Mouse (Mus musculus) bone marrow, adult 2 months (tissue): Measurements from ENCODE around the gene Tomm22. TPM values are rescaled to one million over a fixed set of nuclear protein-coding genes. Genes with fewer than 3 reads are reported as not detected.

Experiments used
- H3K27ac ChIP-seq: fragments of 200-500 bp; 2 replicates; pipeline ENCODE4 v1.5.1; 2012; ENCODE audit warnings: low read depth, mild to moderate bottlenecking, control low read depth, inconsistent platforms, low read length; ENCODE audit not compliant: control insufficient read depth, poor library complexity, insufficient read depth
- H3K4me1 ChIP-seq: fragments of 200-500 bp; 2 replicates; pipeline ENCODE4 v1.6.1; 2011; ENCODE audit warnings: low read length; ENCODE audit not compliant: control insufficient read depth, insufficient read depth
- H3K4me3 ChIP-seq: fragments of 200-500 bp; replicated peaks from 2 replicates; pipeline ENCODE3; 2011; ENCODE audit warnings: mild to moderate bottlenecking, low read depth, low read length, control low read depth; ENCODE audit not compliant: control insufficient read depth
- CTCF ChIP-seq: fragments of 200-500 bp; IDR thresholded peaks from 2 replicates; pipeline ENCODE4 v1.5.1; 2011; ENCODE audit warnings: low read length, control low read depth; ENCODE audit not compliant: control insufficient read depth, insufficient read depth
- POLR2A ChIP-seq: fragments of 200-500 bp; IDR thresholded peaks from 2 replicates; pipeline ENCODE4 v1.6.1; 2011; ENCODE audit warnings: low read depth, mild to moderate bottlenecking, control low read depth, low read length, borderline replicate concordance; ENCODE audit not compliant: control insufficient read depth
- WGBS: fragments of 180-500 bp; shearing (Covaris S2); methylation state at CpG from one replicate; pipeline ENCODE4 v1.1.7; 2018; 5-methylcytosine and 5-hydroxymethylcytosine counted together
- polyA plus RNA-seq: library from polyadenylated mRNA; stranded (reverse); fragments of >200 nt; gene quantifications from 2 replicates; pipeline ENCODE4 v1.2.4, GENCODE M21; 2011; ENCODE audit warnings: low replicate concordance; ENCODE audit not compliant: missing spikeins, insufficient read depth, insufficient read length

Tomm22 gene
- polyA plus RNA-seq, 1 experiment, result 126 TPM

DNA sequence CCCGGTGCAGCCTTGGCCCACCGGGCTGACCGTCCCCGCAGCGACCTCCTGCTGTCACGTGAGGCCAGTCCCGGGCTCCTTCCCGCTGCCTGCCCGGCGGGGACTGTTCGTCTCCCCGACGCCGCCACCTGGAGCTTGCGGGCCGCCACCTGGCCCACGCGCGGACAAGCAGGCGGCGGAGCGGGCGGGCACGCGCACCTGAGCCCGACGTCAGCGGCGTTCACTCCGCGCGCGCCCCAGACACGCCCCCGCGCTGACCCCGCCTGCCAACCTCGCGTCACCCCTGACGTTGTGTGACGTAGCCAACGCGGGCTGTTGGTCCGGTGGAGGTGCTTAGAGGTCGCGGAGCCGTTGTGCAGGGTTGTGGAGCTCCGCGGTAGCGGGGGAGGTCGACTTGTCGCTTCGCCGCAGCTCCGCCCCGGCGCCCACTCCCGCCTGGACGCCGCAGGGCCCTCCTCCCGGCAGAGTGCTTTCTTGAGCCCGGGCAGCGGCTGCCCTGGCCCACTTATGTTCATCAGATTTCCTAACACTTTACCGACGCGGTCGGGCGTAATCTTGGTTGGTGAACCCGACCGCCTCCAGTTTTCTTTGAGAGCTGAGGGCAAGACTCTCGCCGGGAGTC lies 17.1 kb downstream of the Tomm22 start, which contains the start of gene Josd1:
Josd1 (minus strand) TSS at position 274 of the 622 bp plus-strand sequence.
- peak within 1 kb of the TSS; percentile 100 for H3K27ac ChIP-seq
- no peaks in the 10 kb centered on the region; the same call in 1 of the 2 replicates for H3K4me1 ChIP-seq
- under 1% methylated on average over 69 of the region's 72 CpGs for WGBS

GRCm38 (mm10) chr15:79688268-79688956 lies 17.8 kb downstream of the Tomm22 start:
- Histone ChIP-seq H3K27ac (peak overlapping the region; percentile 100), H3K4me3 (peak overlapping the region; percentile 74), H3K4me1 (no peaks in the 10 kb centered on the region; the same call in 1 of the 2 replicates)
- WGBS, result 4% methylated on average over 8 of the region's 8 CpGs
- TF ChIP-seq POLR2A (no peak), CTCF (no peak)

More for the DNA sequence above, 17.1 kb downstream of the Tomm22 start, which contains the start of gene Josd1:
- peak; percentile 96 for TF ChIP-seq POLR2A
- TF ChIP-seq CTCF, result no peak
- peak within 1 kb of the TSS; percentile 74 for H3K4me3 ChIP-seq

DNA sequence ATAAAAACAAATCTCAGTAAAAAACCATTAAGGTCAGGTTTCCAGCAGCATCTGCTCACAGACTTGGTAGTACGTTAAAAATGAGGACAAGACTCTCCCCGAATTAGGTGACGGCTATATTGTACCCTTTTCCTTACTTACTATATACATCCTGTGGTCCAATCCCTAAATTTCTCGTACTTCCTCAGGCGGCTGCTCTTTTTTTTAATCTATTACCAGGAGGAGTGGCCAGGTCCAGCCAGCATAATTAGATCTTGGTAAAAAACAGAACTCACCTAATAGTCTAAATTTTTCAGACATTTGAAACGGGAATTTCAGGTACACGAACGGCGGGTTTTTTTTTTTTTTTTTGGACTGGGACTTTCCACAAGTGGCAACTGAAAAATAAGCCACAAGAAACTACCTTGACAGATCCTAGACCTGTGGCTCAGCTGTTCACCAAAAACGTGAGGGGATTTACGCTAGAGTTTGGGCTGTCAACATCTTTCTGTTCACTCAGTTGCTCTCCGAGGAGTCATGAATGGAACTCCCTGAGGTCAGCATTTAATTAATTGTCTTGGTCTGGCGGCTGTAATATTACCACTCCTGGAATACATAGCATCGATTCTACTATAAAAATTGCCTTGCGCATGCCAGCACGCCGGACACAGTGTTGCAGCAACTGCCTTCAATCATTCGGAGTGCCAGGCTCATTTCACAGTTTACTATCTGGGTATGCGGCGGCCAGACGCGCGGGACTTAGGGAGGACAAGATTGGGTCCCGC lies 19.2 kb downstream of the Tomm22 start:
- WGBS, result 7% methylated on average over 24 of the region's 24 CpGs
- Histone ChIP-seq H3K4me1 (peaks cover 3% of the 10 kb centered on the region; the same call in 1 of the 2 replicates), H3K4me3 (peak overlapping the region; percentile 50), H3K27ac (peak overlapping the region; percentile 62)
- TF ChIP-seq POLR2A (peak; percentile 70), CTCF (no peak)

DNA sequence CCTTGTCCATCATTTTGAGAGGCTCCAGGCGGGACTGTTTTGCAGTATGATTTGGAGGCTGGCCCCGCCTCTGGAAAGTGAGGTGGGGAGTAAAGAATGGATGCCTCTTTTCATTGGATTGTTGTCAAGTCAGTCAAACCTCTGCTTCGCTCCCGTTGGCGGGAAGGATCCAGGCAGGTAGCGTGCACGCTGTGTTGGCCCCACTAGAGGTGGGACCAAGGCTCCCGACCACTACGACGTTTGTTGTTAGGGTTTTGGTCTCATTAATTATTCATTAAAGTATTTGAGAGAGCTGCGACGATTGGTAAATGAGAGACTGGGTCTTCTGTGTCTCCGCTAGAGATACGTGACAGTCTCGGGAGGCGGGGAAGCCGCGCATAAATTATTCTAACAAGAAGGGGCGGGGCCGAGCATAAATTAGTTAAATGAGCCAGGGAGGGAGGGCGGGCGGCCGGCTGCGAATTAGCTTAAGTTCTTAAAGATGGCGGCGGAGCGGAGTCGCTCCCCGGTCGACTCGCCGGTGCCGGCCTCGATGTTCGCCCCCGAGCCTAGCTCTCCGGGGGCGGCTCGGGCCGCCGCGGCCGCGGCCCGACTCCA lies 19.9 kb downstream of the Tomm22 start, which contains the start of gene Gtpbp1:
Gtpbp1 (plus strand) TSS at position 420 of the 597 bp plus-strand sequence.
- H3K4me1 ChIP-seq, result peaks cover 4% of the 10 kb centered on the region; the same call in 1 of the 2 replicates
- TF ChIP-seq CTCF (no peak), POLR2A (peak; percentile 88; the same call in 1 of the 2 replicates)
- WGBS, result under 1% methylated on average over 45 of the region's 45 CpGs
- H3K4me3 ChIP-seq, result peak within 1 kb of the TSS; percentile 79
- peak within 1 kb of the TSS; percentile 87 for H3K27ac ChIP-seq

DNA sequence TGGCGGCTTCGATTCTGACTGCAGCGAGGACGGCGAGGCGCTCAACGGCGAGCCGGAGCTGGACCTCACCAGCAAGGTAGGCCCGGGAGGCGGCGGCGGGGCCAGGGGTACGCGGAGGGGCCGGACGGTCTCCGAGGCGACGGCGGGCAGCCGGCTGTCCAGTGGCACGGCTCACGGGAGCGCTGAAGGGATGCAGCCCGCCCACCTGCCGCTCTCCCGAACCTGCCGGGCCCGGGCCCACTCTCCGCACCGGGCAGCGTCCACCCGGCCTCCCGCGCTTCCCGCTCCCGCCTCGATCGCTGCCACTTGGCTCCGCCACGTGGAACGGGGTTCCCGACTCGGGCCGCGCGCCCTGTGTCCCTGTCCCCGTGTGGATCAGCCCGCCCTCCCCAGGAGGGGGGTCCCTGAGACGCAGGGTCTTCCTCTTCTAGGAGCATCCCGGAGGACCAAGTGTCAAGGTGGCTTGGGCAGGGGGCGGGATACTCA lies 20.4 kb downstream of the Tomm22 start:
- peak overlapping the region; percentile 87 for H3K27ac ChIP-seq
- WGBS, result under 1% methylated on average over 52 of the region's 53 CpGs
- H3K4me3 ChIP-seq, result peak overlapping the region; percentile 79
- TF ChIP-seq CTCF (no peak), POLR2A (no peak)
- peaks cover 6% of the 10 kb centered on the region; the same call in 1 of the 2 replicates for H3K4me1 ChIP-seq

- no peak for TF ChIP-seq CTCF
- no peak for TF ChIP-seq POLR2A
- WGBS, result 66% methylated on average over 5 of the region's 5 CpGs
- H3K4me1 ChIP-seq, result peaks cover 8% of the 10 kb centered on the region; the same call in 1 of the 2 replicates
- H3K27ac ChIP-seq, result no peak overlapping the region
- peak overlapping the region; percentile 13 for H3K4me3 ChIP-seq
These were observed 21.7 kb downstream of the Tomm22 start for GRCm38 (mm10) chr15:79692334-79692733.

DNA sequence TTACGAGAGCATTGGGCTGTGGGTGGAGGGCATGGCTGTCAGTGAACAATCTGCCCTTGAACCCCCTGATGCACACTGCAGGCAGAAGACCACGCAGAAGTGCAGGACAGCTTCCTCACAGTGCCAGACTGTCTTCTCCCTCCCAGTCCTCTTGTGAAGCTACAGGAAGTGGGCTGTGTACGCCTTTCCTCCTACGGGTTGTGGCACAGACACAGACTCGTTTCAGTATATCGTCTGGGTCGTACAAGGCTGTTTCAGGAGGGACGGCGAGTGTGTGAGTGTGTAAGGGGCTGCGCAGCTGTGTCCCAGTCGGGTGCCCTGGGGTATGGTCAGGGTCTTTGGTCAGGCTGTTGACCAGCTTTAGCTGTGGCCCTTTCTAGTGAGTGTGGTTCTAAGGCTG lies 23.1 kb downstream of the Tomm22 start:
- H3K27ac ChIP-seq, result peak overlapping the region; percentile 82
- TF ChIP-seq CTCF (no peak), POLR2A (no peak)
- peaks cover 8% of the 10 kb centered on the region; the same call in 1 of the 2 replicates for H3K4me1 ChIP-seq
- H3K4me3 ChIP-seq, result peak overlapping the region; percentile 60
- WGBS, result 2% methylated on average over 11 of the region's 11 CpGs

DNA sequence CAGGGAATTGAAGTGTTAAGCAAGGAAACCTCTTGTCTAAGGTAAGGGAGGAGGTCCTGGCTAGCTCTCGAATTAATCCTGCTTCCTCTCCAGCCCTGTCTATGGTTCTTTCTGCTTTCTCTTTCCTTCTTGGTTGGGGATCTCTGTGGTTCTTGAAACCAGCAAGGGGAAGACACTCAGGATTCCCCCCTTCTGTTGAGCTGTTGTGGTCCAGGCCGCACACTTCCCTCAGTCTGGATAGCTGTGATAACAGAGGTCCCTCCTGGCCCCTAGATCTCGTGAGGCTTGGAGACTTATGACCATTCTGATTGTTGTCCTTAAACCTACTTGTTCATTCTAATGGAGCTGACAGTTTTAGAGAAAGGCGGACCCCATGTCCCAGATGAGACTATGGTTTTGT lies 23.9 kb downstream of the Tomm22 start:
- peak overlapping the region; percentile 60 for H3K4me3 ChIP-seq
- WGBS, result 29% methylated on average over 4 of the region's 4 CpGs
- TF ChIP-seq CTCF (no peak), POLR2A (no peak)
- peaks cover 8% of the 10 kb centered on the region; the same call in 1 of the 2 replicates for H3K4me1 ChIP-seq
- H3K27ac ChIP-seq, result peak overlapping the region; percentile 82
